Mouse (Mus musculus): ENCODE measurements around the gene Zfp61.
"Not testable (repeated sequence)": the region's sequence is repeated elsewhere in the genome, so short reads cannot be mapped to it uniquely, and the experiment has no call there.

Gene Zfp61

DNA sequence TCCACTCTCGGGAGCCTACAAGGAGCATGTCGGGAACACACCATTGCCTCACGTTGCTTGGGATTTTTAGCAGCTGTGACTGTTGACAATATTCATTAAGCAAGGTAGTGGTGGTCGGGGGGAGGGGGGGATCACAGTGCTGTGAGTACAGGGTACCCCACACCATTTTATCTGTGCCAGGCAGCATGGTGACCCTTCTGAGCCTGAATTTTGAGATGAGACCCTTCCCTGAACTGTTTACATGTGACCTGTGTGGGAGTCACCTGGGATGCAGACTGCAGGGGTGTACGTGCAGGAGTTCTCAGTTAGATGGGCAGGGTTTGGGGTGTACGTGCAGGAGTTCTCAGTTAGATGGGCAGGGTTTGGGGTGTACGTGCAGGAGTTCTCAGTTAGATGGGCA lies 4.6 kb downstream of the Zfp61 start:
- DNase-seq: no peak

DNA sequence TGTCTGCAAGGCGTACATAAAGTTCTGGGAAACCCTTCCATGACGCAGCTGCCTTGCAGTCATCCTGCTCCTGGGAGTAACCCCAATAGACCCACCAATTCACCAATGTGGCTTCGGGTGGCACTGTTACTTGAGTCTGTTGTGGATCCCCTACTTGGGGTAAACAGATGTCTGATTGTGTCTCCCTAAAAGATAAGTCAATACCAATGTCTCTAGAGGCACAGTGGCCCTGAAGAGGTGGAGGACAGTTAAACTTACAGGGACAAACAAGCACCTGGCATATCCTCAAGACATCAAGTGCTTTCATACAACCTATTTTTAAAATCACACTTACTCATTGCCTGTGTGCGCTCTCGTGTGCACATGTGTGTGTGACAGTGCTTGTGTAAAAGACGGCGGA lies 5.7 kb downstream of the Zfp61 start:
- DNase-seq: no peak

- no peak for DNase-seq
Measured at GRCm38 (mm10) chr7:24294763-24295162, 6.3 kb downstream of the Zfp61 start.

DNA sequence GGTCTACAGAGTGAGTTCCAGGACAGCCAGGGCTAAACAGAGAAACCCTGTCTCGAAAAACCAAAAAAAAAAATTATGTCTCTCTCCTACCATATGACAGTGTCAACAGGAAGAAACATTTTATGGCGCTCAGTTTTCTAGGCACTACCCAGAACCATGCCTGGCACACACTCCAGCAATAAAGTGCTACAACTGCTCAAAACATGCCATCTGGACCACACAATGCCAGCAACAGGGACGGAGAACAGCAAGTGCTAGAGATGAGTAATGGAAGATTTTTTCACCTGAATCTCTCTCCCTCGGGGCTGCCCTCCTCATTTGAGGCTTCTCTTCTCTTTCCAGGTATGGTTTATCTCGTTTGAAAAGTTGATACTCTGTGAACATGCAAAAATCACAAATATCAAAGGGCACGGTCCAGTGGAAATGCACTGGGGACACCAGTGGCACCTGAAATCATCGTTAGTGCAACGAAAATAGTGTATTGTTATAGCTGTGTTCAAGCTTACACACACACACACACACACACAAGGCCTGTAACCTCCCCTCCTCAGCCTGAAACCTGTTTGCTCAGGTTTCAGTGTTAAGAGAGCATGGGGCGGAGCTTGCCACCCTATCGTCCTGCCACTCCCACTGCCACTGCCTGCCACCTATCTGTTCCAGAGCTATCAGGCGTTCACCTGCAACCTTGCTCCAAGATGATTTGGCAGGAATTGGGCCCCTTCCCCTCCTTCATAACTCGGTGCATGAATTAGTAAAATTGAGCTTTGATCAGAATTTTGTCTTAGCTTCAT lies 7.8 kb downstream of the Zfp61 start:
- DNase-seq: no peak

DNA sequence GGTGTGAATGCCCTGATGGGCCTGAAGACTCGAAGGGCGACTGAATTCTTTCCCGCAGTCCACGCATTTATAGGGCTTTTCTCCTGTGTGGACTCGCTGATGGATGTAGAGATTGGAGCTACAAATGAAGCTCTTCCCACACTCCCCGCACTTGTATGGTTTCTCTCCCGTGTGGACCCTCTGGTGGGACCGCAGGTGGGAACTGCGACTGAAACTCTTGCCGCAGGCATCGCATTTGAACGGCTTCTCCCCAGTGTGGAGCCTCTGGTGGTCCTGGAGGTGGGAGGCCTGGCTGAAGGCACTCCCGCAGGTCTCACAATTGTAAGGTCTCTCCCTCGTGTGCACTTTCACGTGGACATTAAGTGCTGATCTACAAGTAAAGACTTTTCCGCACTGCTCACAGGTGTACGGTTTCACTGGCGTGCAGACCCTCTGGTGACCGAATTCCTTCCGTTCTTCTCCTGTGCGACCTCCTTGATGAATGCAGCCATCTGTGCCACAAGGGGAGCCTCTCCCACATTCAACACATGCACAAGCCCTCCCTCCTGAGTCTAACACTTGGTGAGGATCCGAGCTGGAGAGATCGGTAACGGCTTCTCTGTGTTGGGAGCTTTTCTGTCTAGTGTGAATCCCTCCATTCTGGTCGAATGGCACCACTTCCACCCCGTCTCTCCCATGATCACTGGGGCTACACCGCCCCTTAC lies 9.5 kb downstream of the Zfp61 start:
- no peak for DNase-seq

DNA sequence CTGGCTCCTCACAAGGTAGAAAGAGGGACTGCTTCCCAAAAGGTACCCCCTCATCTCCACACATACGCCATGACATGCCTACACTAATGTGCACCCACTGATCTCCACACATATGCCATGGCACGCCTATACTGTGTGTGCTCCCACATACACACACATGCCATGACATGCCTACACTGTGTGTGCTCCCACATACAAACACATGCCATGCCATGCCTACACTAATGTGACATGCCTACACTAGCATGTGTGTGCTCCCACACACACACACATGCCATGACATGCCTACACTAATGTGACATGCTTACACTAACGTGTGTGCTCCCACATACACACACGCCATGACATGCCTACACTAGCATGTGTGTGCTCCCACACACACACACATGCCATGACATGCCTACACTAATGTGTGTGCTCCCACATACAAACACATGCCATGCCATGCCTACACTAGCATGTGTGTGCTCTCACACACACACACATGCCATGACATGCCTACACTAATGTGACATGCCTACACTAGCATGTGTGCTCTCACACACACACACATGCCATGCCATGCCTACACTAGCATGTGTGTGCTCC lies 10.8 kb downstream of the Zfp61 start:
- no peak for DNase-seq

GRCm38 (mm10) chr7:24288512-24288911 lies 12.5 kb downstream of the Zfp61 start:
- no peak for DNase-seq

DNA sequence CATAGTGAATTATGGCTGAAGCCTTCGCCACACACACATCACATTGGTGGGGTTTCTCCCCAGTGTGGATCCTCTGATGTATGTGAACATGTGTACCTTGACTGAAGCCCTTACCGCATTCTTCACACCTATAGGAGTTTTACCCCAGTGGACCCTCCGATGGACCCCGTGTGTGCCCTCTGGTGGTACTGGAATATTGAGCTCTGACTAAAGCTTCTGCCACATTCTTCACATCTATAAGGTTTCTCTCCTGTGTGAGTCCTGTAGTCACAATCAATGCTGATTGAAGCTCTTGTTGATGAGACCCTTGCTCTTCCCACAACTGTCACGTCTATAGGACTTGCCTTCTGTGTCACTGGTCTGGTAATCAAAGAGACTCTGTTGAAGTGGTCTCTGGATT lies 13.4 kb downstream of the Zfp61 start:
- no peak for DNase-seq

GRCm38 (mm10) chr7:24286916-24287315 lies 14.1 kb downstream of the Zfp61 start:
- no peak for DNase-seq

- DNase-seq: no peak
Measured at GRCm38 (mm10) chr7:24286090-24286489, 14.9 kb downstream of the Zfp61 start.

DNA sequence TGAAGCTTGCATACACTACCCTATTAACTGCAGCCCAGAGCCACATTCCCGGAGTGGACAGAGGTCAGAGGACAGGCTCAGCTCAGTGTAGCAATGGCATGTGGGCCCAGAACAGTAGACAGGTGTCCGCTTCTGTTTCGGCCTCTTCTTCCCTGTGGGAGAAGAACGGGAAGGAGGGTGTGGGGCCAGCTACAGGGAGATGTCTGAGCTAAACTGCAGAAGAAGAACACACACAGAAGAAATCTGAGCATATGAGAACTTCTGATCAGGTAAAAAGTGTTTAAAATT lies 20.2 kb downstream of the Zfp61 start:
- no peak for DNase-seq

GRCm38 (mm10) chr7:24280031-24280857 lies 20.8 kb downstream of the Zfp61 start:
- no peak for DNase-seq

DNA sequence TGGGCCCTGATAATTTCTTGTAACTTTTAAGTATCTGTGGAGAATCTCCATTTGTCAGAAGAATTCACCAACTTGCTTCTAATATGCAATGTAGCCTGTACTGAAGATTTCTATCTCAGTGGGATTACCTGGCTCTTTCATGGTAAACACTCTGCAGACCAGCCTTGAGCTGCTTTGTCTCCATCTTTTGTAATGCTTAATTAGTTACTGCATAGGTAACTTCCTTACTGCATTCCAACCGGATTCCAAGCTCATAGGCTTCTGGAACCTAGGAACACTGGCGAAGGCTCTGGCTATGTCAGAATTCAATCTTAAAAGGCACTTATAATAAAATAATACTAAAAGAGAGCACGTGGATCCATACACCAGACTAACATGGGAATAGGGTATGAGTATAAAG lies 22.3 kb downstream of the Zfp61 start:
- not testable (repeated sequence) for DNase-seq

DNA sequence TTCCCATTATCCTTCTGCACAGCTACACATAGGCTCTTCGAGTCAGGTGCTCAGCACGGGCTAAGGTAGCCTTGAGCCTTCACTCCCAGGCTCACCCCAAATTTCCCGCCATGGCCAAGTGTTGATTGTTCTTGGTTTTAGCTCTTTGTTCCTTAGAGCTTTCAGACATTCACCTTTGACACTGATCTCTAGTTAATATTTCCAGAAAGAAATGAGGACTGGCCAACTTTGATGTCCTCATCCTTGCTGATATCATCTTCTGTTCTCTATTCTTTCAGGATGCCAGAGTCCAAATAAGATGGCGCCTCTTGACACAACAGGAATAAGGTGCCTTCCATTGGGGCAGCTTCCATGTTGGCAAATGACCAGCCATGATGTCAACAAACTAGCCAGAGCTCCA lies 26.6 kb downstream of the Zfp61 start:
- no peak for DNase-seq

- no peak for DNase-seq
Measured at GRCm38 (mm10) chr7:24271191-24271590, 29.8 kb downstream of the Zfp61 start.

DNA sequence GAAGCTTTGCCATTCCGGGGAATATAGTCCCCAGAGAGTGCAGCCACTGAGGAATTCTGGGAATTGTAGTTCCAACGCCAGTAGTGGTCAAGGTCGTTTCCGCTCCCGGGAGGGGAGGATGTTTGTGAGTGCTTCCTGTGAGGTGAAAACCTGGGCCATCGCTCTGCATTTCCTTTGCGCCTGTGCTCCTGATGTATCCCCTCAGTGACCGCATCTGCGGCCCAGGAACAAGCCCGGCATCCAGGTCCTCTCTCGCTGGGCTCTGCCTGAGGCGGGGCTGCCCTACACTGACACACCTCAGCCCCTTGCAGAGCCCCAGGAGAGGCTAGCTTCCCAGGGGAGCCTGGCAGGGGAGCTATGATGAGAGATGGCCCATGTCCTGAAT lies 30.8 kb downstream of the Zfp61 start, which contains the start of gene Zfp93:
Zfp93 (plus strand) TSS at position 133 of the 385 bp plus-strand sequence.
- peak; percentile 93 for DNase-seq

DNA sequence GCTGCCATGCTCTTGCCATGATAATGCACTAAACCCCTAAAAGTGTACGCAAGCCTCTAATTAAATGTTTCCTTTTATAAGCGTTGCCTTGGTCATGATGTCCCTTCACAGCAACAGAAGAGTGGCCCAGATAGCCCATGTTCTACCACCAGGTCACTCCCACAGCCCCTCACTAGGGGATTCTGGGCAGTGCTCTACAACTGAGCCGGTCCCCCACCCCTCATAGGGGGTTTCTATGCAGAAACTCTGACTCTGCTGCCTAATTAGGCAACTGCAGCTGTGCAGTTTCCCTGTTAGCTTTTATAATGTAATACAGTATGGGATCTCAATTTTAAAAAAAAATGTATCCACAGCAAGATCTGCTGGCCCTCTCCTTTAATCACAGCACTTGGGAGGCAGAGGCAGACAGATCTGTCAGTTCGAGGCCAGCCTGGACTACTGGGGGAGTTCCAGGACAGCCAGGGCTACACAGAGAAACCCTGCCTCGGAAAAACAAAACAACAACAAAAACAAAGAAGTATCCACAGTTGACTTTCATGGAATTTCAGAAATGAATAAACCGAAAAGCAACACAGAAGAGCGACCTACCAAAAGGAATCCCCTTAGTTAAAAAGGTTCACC lies 31.3 kb downstream of the Zfp61 start:
- DNase-seq: peak; percentile 38

DNA sequence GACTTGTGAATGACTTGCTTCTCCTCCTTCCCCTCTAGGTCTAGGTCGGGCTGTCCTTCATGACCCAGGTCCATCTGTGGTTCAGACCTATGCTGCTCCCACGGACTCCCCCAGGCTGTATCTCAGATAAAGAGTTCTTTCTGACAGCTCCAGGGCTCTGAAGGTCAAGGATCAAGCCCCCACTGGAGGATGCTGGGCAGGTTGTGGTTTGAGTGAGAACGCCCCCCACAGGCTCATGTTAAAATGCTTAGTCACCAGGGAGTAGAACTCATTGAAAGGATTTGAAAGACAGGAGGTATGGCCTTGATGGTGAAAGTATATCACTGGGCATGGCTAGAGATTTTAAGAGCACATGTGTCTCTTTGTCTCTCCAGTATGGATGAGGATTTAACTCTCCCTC lies 31.8 kb downstream of the Zfp61 start:
- DNase-seq: peak; percentile 48

GRCm38 (mm10) chr7:24268176-24269155 lies 32.6 kb downstream of the Zfp61 start:
- DNase-seq: no peak

DNA sequence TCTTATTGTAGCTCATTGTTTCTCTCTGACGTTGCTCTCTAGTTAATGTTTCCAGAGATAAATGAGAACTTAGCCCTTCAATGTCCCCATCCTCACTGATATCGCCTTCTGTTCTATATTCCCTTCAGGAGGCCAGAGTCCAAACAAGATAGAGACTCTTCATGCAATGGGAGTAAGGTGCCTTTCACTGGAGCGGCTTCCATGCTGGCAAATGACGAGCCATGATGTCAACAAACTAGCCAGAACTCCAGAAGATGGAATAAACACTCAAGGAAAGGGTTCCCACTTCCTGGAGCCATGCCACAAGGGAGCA lies 41.1 kb downstream of the Zfp61 start:
- no peak for DNase-seq

DNA sequence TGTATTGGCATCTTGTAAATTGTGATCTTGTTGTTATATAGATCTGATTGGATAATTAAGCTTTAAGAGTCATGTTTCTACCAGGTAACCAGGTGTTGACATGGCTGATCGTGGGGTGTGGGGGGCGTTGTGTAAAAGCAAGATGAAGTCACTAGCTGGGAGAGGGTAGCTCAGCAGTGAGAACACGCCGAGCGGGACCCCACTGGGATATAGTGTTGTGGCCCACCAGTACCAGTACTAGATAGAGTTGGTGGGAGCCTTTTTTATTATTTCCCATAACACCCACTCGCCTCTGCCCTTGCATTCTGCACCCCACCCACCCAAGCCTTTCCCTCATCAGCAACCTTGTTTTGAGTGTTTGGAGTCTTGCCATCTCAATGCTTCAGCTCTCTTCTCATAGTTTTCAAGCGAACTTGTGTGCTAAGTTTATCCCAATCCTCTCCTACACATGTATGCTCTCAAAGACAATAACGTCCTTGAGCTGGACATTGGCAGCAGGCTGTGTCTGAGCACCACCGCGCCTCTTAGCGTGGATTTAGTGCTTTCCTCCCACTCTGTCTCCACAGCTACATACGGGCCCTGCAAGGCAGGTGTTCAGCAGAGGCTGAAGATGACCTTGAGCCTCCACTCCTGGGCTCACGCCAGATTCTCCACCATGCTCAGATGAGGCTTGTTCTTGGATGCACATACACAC lies 41.6 kb downstream of the Zfp61 start:
- DNase-seq: no peak

Data from cerebellum, adult 9-10 months (tissue).